Mouse (Mus musculus) forebrain, embryonic 11.5 days (tissue): ENCODE results near the gene Tcp11l1. TPM values are rescaled to one million over a fixed set of nuclear protein-coding genes. Genes with fewer than 3 reads are reported as not detected.

ENCODE experiments used
- ATAC-seq: fragments of 200-750 bp; cut with Nextera tagmentation; replicated peaks from 2 replicates; pipeline ENCODE4 v1.8.0; 2017; ENCODE audit warnings: moderate TSS enrichment; ENCODE audit not compliant: low FRiP score
- DNase-seq: peaks from one replicate; pipeline ENCODE4 v3.0.0-alpha.2; 2017; ENCODE audit warnings: low spot score
- H3K27ac ChIP-seq: fragments of 300-500 bp; sonication (generic); 2 replicates; pipeline ENCODE4 v1.5.1; 2014; ENCODE audit warnings: low read depth, low read length
- H3K27me3 ChIP-seq: fragments of 300-500 bp; sonication (generic); 2 replicates; pipeline ENCODE4 v1.6.1; 2014; ENCODE audit warnings: mild to moderate bottlenecking, low read length, mixed read lengths; ENCODE audit not compliant: control insufficient read depth, insufficient read depth
- H3K36me3 ChIP-seq: fragments of 300-500 bp; sonication (generic); 2 replicates; pipeline ENCODE4 v1.6.1; 2014; ENCODE audit warnings: mild to moderate bottlenecking, low read length, moderate library complexity, mixed read lengths; ENCODE audit not compliant: control insufficient read depth, insufficient read depth
- H3K4me1 ChIP-seq: fragments of 300-500 bp; sonication (generic); replicated peaks from 2 replicates; pipeline ENCODE4 v1.6.1; 2014; ENCODE audit warnings: low read length, mixed read lengths; ENCODE audit not compliant: control insufficient read depth, insufficient read depth
- H3K4me2 ChIP-seq: fragments of 300-500 bp; sonication (generic); 2 replicates; pipeline ENCODE4 v1.6.1; 2014; ENCODE audit warnings: low read depth, mild to moderate bottlenecking, low read length, moderate library complexity, mixed read lengths; ENCODE audit not compliant: severe bottlenecking
- H3K4me3 ChIP-seq: fragments of 300-500 bp; sonication (generic); 2 replicates; pipeline ENCODE4 v1.5.1; 2014; ENCODE audit warnings: low read depth, low read length
- H3K9ac ChIP-seq: fragments of 300-500 bp; sonication (generic); 2 replicates; pipeline ENCODE4 v1.6.1; 2014; ENCODE audit warnings: low read length
- H3K9me3 ChIP-seq: fragments of 300-500 bp; sonication (generic); 2 replicates; pipeline ENCODE4 v1.6.1; 2016; ENCODE audit warnings: low read length, mixed read lengths; ENCODE audit not compliant: control insufficient read depth
- WGBS: fragments of 180-500 bp; shearing (Covaris S2); extraction: QIAGEN DNeasy Blood & Tissue Kit; methylation state at CpG from one replicate; pipeline ENCODE4 v1.1.7; 2014; 5-methylcytosine and 5-hydroxymethylcytosine counted together
- polyA plus RNA-seq: library from polyadenylated mRNA; unstranded; fragments of >200 nt; fragmentation: Nextera tagmentation; extraction: Ambion mirVana; gene quantifications from 2 replicates; pipeline ENCODE4 v1.2.1, GENCODE M21; 2014

The Tcp11l1 gene
- polyA plus RNA-seq, 1 experiment from 2014 or later = 64.9 TPM

DNA sequence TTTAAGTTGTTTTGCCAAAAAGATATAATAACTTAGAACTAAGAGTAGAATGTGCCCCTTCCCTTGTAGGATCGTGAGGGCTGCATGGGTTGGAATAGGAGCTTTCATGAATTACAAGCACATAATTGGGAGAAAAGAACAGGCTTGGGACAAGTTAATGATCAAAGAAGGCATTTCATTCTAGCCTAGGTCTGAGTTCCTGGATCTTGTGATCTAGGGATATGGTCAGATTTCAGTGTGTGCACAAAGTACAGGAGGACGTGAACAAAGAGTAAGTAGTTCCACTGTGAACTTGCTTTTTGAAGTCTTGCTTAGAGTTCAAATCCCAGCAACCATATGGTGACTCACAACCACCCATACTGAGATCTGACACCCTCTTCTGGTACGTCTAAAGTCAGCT lies 34.6 kb downstream of the Tcp11l1 start:
- H3K4me2 ChIP-seq = no peak overlapping the region
- H3K4me3 ChIP-seq = no peak overlapping the region
- no peaks in the 10 kb centered on the region for H3K4me1 ChIP-seq
- no peaks in the 10 kb centered on the region; the same call in 1 of the 2 replicates for H3K36me3 ChIP-seq
- DNase-seq = no peak
- no peak for ATAC-seq
- no peak overlapping the region for H3K9ac ChIP-seq
- WGBS = 93% methylated on average over 3 of the region's 3 CpGs
- H3K27me3 ChIP-seq = no peaks in the 10 kb centered on the region
- no peak overlapping the region for H3K27ac ChIP-seq
- H3K9me3 ChIP-seq = no peaks in the 10 kb centered on the region

DNA sequence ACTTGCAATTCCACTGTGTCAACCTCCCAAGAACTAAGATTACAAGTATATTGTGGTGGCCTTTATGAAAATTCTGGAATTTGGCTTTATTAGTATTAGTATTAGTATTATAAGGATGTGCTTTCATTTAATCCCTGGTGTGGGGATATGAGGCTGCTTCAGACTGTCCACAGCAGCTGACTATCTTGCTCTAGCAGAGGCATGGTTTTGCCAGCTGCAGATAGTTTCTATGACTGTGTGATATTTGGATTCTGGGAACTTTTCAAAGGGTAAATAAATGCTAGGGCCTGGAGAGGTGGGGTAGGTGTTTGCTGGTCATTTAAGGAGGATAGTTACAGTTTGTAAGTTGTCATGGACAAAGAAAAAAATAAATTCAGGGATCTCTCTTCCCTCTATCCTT lies 40.2 kb downstream of the Tcp11l1 start:
- DNase-seq = no peak

DNA sequence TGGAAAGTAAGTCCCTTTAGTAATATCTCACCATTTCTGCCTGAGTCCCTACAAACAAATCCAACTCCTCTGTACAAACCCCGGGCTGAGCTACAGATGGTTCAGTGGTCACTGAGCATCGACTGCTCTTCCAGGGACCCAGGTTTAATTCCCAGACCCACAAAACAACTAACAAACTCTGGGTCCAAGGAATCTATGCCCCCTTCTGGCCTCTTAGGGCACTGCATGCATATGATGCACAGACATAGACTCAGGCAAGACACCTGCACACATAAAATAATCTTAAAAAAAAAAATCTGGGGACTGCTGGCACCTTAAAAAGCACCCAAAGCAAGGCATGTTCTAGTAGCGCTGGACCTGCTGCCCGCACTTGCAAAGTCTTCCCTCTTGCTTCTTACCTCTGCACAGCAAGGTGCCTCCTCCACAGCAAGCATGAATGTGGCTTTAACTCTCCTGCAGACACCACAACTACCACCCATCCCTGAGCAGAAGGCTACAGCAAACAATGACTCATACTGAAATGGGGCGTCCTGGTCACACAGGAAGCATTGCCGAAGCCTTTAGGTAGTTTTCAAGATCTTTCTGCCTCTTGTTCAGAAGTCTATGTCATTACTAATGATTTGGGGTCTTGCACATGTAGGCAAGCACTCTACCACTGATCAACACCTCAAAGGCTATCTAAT lies 42.7 kb downstream of the Tcp11l1 start:
- no peaks in the 10 kb centered on the region for H3K9me3 ChIP-seq
- H3K36me3 ChIP-seq = peaks cover 4% of the 10 kb centered on the region
- H3K27ac ChIP-seq = no peak overlapping the region
- H3K4me2 ChIP-seq = no peak overlapping the region
- no peak overlapping the region for H3K4me3 ChIP-seq
- no peak for DNase-seq
- H3K4me1 ChIP-seq = no peaks in the 10 kb centered on the region
- 87% methylated on average over 6 of the region's 6 CpGs for WGBS
- no peak for ATAC-seq
- no peaks in the 10 kb centered on the region for H3K27me3 ChIP-seq
- no peak overlapping the region for H3K9ac ChIP-seq

More for the DNA sequence above, 40.2 kb downstream of the Tcp11l1 start:
- H3K36me3 ChIP-seq = no peaks in the 10 kb centered on the region
- no peaks in the 10 kb centered on the region for H3K9me3 ChIP-seq
- H3K4me2 ChIP-seq = no peak overlapping the region
- no peak overlapping the region for H3K4me3 ChIP-seq
- no peak overlapping the region for H3K9ac ChIP-seq
- H3K27me3 ChIP-seq = no peaks in the 10 kb centered on the region
- no peak overlapping the region for H3K27ac ChIP-seq
- H3K4me1 ChIP-seq = no peaks in the 10 kb centered on the region
- ATAC-seq = no peak

DNA sequence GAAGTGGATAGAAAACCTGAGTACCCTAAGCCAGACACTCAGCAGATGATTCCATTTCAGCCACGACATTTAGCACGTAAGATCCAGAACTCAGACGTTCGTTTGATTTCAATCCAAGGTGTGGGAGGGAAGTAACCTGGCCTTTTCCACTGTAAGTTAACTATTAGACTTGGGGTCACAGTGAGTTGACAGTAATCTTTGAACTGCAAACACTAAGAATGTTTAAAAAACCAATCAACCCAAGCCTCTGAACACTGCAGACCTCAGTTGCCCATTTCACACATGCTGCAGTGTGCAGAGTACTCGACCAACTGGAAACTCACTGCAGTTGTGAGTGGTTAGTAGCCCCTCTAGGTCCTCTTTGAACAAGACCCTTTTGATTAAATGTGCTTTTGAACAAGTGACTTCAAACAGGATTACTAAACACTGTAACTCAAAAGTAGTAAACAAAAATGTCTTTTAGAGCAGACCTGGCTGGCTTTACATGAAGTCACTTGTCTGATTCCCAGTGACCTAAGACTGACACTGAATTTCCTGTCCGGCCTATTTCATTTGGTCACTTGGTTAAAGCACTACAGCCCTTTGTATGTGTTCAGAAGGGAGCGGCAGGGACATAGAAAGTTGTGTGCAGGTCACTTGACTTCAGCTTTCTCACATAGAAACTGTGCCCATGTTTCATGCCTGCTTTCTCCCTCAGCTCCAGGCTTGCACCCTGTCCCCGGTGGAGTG lies 48.4 kb downstream of the Tcp11l1 start:
- Histone ChIP-seq H3K27ac (no peak overlapping the region), H3K9ac (no peak overlapping the region), H3K36me3 (peaks cover 4% of the 10 kb centered on the region), H3K4me2 (no peak overlapping the region), H3K4me1 (no peaks in the 10 kb centered on the region), H3K27me3 (no peaks in the 10 kb centered on the region), H3K9me3 (no peaks in the 10 kb centered on the region), H3K4me3 (no peak overlapping the region)
- WGBS = 94% methylated on average over 8 of the region's 8 CpGs
- ATAC-seq (no peak), DNase-seq (no peak)

DNA sequence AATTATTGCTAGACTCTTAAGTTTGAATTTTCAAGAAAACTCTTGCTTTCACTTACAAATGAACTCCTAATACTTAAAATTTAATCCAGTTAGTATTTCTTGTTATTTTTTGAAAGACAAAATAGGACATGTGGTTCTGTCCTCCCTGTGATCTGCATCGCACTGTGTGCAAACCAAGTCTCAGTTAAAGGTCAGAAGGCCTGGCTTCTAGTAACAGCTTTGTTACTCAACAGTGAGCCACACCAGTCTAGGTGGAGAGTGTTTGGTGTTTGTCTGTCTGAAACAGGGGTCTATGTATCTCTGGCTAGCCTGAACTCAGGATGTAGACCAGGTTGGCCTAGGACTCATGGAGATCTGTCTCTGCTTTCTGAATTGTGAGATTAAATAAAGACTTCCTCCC lies 53.3 kb downstream of the Tcp11l1 start:
- Histone ChIP-seq H3K4me2 (no peak overlapping the region), H3K9me3 (no peaks in the 10 kb centered on the region), H3K9ac (no peak overlapping the region), H3K4me3 (no peak overlapping the region), H3K36me3 (no peaks in the 10 kb centered on the region; the same call in 1 of the 2 replicates), H3K4me1 (no peaks in the 10 kb centered on the region), H3K27me3 (no peaks in the 10 kb centered on the region), H3K27ac (no peak overlapping the region)
- ATAC-seq (no peak), DNase-seq (no peak)
- 93% methylated on average over 1 of the region's 1 CpGs for WGBS

DNA sequence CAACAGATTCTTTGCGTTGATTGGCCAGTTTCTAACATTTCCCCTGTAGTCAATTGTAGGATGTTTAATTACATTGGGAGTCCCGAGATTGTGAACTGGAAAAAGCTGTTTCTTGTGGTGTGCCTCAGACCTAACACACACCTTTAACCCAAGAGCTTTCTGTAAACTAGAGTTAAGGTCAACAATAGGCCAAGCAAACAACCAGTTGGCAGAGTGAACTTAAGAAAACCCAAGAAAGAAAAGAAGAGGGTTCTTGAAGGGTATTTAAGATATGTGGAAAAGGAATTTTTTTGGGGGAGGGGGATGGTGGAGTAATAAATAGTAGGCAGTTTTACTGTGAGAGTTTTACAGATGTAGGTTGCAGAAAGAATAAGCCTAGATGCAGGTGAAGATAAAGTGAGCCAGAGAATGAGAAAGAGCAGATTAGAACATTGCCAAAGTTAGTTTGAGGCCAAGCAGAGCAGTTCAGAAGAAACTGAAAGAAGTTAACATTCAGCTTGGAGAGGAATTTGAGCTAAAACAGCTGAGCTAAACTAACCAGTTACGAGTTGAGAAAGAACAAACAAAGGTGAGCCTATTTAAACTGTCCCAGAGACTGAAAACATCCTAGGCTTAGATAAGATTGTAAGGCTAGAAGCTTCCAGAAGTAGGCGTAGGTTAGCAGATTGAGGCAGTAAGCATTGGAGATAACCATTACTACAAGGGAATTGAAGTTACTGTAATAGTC lies 95.8 kb downstream of the Tcp11l1 start:
- ATAC-seq (no peak), DNase-seq (no peak)
- no peaks in the 10 kb centered on the region for H3K9me3 ChIP-seq
- H3K36me3 ChIP-seq = no peaks in the 10 kb centered on the region; the same call in 1 of the 2 replicates
- no peak overlapping the region for H3K4me3 ChIP-seq
- WGBS = 93% methylated on average over 4 of the region's 4 CpGs
- no peak overlapping the region for H3K9ac ChIP-seq
- H3K4me1 ChIP-seq = no peaks in the 10 kb centered on the region
- H3K27me3 ChIP-seq = no peaks in the 10 kb centered on the region
- no peak overlapping the region for H3K27ac ChIP-seq
- no peak overlapping the region for H3K4me2 ChIP-seq

DNA sequence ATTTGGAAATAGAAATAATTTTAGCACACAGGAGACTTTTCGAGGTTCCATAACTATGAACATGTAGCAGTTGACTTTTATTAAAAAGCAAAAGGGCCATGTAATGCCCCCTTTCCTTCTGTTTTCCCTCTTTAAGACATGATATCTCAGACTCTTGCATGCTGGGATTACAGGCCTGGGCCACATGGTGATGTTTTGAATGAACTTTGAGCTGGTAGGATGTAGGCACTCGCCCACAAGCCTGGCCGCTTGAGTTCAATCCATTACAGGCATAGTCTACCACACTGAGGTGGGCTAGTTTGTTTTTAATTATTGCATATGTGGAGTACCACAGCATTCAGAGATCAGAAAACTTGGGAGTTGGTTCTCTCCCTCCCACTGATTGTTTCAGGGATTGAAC lies 97.2 kb downstream of the Tcp11l1 start:
- Histone ChIP-seq H3K27me3 (no peaks in the 10 kb centered on the region), H3K4me2 (no peak overlapping the region), H3K9ac (no peak overlapping the region), H3K4me3 (no peak overlapping the region), H3K27ac (no peak overlapping the region), H3K4me1 (no peaks in the 10 kb centered on the region), H3K9me3 (no peaks in the 10 kb centered on the region), H3K36me3 (no peaks in the 10 kb centered on the region; the same call in 1 of the 2 replicates)
- ATAC-seq = no peak
- DNase-seq = no peak
- WGBS = 92% methylated on average over 3 of the region's 3 CpGs
